Mouse (Mus musculus) embryonic facial prominence, embryonic 13.5 days (tissue): ENCODE measurements at regions not wholly inside any gene's neighbourhood (a gene's known extent, or its start where the extent isn't known, plus 50 kb on each side); places are given as distances from the start of the nearest gene placed in this dataset.

Experiments
- ATAC-seq: fragments of 200-750 bp; cut with Nextera tagmentation; 2 replicates; pipeline ENCODE4 v1.8.0; 2017; ENCODE audit warnings: low read depth; ENCODE audit not compliant: insufficient number of reproducible peaks, insufficient read depth, low FRiP score, low TSS enrichment
- H3K27ac ChIP-seq: fragments of 300-500 bp; sonication (generic); 2 replicates; pipeline ENCODE4 v1.5.1; 2015; ENCODE audit warnings: moderate library complexity, mild to moderate bottlenecking, inconsistent platforms
- H3K27me3 ChIP-seq: fragments of 300-500 bp; sonication (generic); 2 replicates; pipeline ENCODE4 v1.6.1; 2015; ENCODE audit warnings: mild to moderate bottlenecking, inconsistent platforms
- H3K36me3 ChIP-seq: fragments of 300-500 bp; sonication (generic); 2 replicates; pipeline ENCODE4 v1.6.1; 2015; ENCODE audit warnings: mild to moderate bottlenecking, inconsistent platforms
- H3K4me1 ChIP-seq: fragments of 300-500 bp; sonication (generic); 2 replicates; pipeline ENCODE4 v1.6.1; 2015; ENCODE audit warnings: inconsistent platforms
- H3K4me2 ChIP-seq: fragments of 300-500 bp; sonication (generic); 2 replicates; pipeline ENCODE4 v1.6.1; 2015; ENCODE audit warnings: moderate library complexity, mild to moderate bottlenecking, inconsistent platforms
- H3K4me3 ChIP-seq: fragments of 300-500 bp; sonication (generic); 2 replicates; pipeline ENCODE4 v1.5.1; 2015; ENCODE audit warnings: mild to moderate bottlenecking, inconsistent platforms
- H3K9ac ChIP-seq: fragments of 300-500 bp; sonication (generic); 2 replicates; pipeline ENCODE4 v1.6.1; 2015; ENCODE audit warnings: mild to moderate bottlenecking, inconsistent platforms
- H3K9me3 ChIP-seq: fragments of 300-500 bp; sonication (generic); 2 replicates; pipeline ENCODE4 v1.6.1; 2016; ENCODE audit warnings: inconsistent platforms
- WGBS: fragments of 180-500 bp; shearing (Covaris S2); methylation state at CpG from one replicate; pipeline ENCODE4 v1.1.7; 2015; ENCODE audit warnings: mixed read lengths; 5-methylcytosine and 5-hydroxymethylcytosine counted together

GRCm38 (mm10) chr16:79718230-79718629, 627.3 kb upstream of the Tmprss15 start:
- Histone ChIP-seq H3K4me3 (no peak overlapping the region), H3K27ac (no peak overlapping the region), H3K4me1 (no peaks in the 10 kb centered on the region), H3K9ac (no peak overlapping the region), H3K9me3 (no peaks in the 10 kb centered on the region), H3K36me3 (no peaks in the 10 kb centered on the region), H3K4me2 (no peak overlapping the region), H3K27me3 (no peaks in the 10 kb centered on the region)
- ATAC-seq, result no peak
- WGBS, result 73% methylated on average over 1 of the region's 1 CpGs

- 44% methylated on average over 2 of the region's 2 CpGs for WGBS
- Histone ChIP-seq H3K4me1 (no peaks in the 10 kb centered on the region), H3K36me3 (no peaks in the 10 kb centered on the region), H3K27ac (no peak overlapping the region), H3K9me3 (no peaks in the 10 kb centered on the region), H3K27me3 (no peaks in the 10 kb centered on the region), H3K4me2 (no peak overlapping the region), H3K4me3 (no peak overlapping the region), H3K9ac (no peak overlapping the region)
- no peak for ATAC-seq
Observed at GRCm38 (mm10) chr16:79692444-79692843, 601.5 kb upstream of the Tmprss15 start.

GRCm38 (mm10) chr16:79651162-79651741, 560.4 kb upstream of the Tmprss15 start:
- Histone ChIP-seq H3K4me2 (no peak overlapping the region), H3K4me1 (no peaks in the 10 kb centered on the region), H3K9me3 (no peaks in the 10 kb centered on the region), H3K9ac (no peak overlapping the region), H3K27ac (no peak overlapping the region), H3K27me3 (no peaks in the 10 kb centered on the region), H3K36me3 (no peaks in the 10 kb centered on the region), H3K4me3 (no peak overlapping the region)
- 84% methylated on average over 6 of the region's 6 CpGs for WGBS
- no peak for ATAC-seq

- Histone ChIP-seq H3K36me3 (no peaks in the 10 kb centered on the region), H3K27ac (no peak overlapping the region), H3K4me3 (no peak overlapping the region), H3K4me2 (no peak overlapping the region), H3K27me3 (no peaks in the 10 kb centered on the region), H3K9ac (no peak overlapping the region), H3K4me1 (no peaks in the 10 kb centered on the region), H3K9me3 (no peaks in the 10 kb centered on the region)
- WGBS, result 70% methylated on average over 3 of the region's 3 CpGs
- ATAC-seq, result no peak
Observed at GRCm38 (mm10) chr16:79640898-79641297, 550.0 kb upstream of the Tmprss15 start.

- Histone ChIP-seq H3K4me3 (no peak overlapping the region), H3K27ac (no peak overlapping the region), H3K9ac (no peak overlapping the region), H3K9me3 (no peaks in the 10 kb centered on the region), H3K4me2 (no peak overlapping the region), H3K36me3 (no peaks in the 10 kb centered on the region), H3K4me1 (no peaks in the 10 kb centered on the region), H3K27me3 (no peaks in the 10 kb centered on the region)
- 71% methylated on average over 1 of the region's 1 CpGs for WGBS
- no peak for ATAC-seq
Observed at GRCm38 (mm10) chr16:79627139-79627538, 536.2 kb upstream of the Tmprss15 start.

GRCm38 (mm10) chr16:79611002-79611401, 520.1 kb upstream of the Tmprss15 start:
- H3K4me3 ChIP-seq, result no peak overlapping the region
- no peak overlapping the region for H3K9ac ChIP-seq
- H3K27me3 ChIP-seq, result no peaks in the 10 kb centered on the region
- H3K4me1 ChIP-seq, result no peaks in the 10 kb centered on the region
- H3K27ac ChIP-seq, result no peak overlapping the region
- no peak for ATAC-seq
- H3K36me3 ChIP-seq, result no peaks in the 10 kb centered on the region
- no peaks in the 10 kb centered on the region for H3K9me3 ChIP-seq
- WGBS, result 79% methylated on average over 5 of the region's 5 CpGs
- no peak overlapping the region for H3K4me2 ChIP-seq

GRCm38 (mm10) chr16:79590891-79591290, 500.0 kb upstream of the Tmprss15 start:
- H3K4me2 ChIP-seq, result no peak overlapping the region
- no peaks in the 10 kb centered on the region for H3K36me3 ChIP-seq
- H3K4me1 ChIP-seq, result no peaks in the 10 kb centered on the region
- no peak overlapping the region for H3K27ac ChIP-seq
- H3K27me3 ChIP-seq, result no peaks in the 10 kb centered on the region
- H3K9me3 ChIP-seq, result no peaks in the 10 kb centered on the region
- H3K9ac ChIP-seq, result no peak overlapping the region
- no peak for ATAC-seq
- WGBS, result 51% methylated on average over 3 of the region's 3 CpGs
- H3K4me3 ChIP-seq, result no peak overlapping the region

- Histone ChIP-seq H3K9ac (no peak overlapping the region), H3K4me2 (no peak overlapping the region), H3K4me1 (no peaks in the 10 kb centered on the region), H3K4me3 (no peak overlapping the region), H3K27me3 (no peaks in the 10 kb centered on the region), H3K9me3 (no peaks in the 10 kb centered on the region), H3K27ac (no peak overlapping the region), H3K36me3 (no peaks in the 10 kb centered on the region)
- no peak for ATAC-seq
Observed at GRCm38 (mm10) chr16:79585745-79586144, 494.8 kb upstream of the Tmprss15 start.

GRCm38 (mm10) chr16:79570867-79571266, 480.0 kb upstream of the Tmprss15 start:
- no peak for ATAC-seq
- no peak overlapping the region for H3K9ac ChIP-seq
- H3K4me3 ChIP-seq, result no peak overlapping the region
- no peaks in the 10 kb centered on the region for H3K4me1 ChIP-seq
- H3K9me3 ChIP-seq, result no peaks in the 10 kb centered on the region
- no peaks in the 10 kb centered on the region for H3K36me3 ChIP-seq
- H3K27ac ChIP-seq, result no peak overlapping the region
- no peaks in the 10 kb centered on the region for H3K27me3 ChIP-seq
- 86% methylated on average over 2 of the region's 2 CpGs for WGBS
- no peak overlapping the region for H3K4me2 ChIP-seq

- Histone ChIP-seq H3K9me3 (no peaks in the 10 kb centered on the region), H3K4me3 (no peak overlapping the region), H3K36me3 (no peaks in the 10 kb centered on the region), H3K27me3 (no peaks in the 10 kb centered on the region), H3K4me2 (no peak overlapping the region), H3K4me1 (no peaks in the 10 kb centered on the region), H3K9ac (no peak overlapping the region), H3K27ac (no peak overlapping the region)
- no peak for ATAC-seq
- 62% methylated on average over 2 of the region's 2 CpGs for WGBS
Observed at GRCm38 (mm10) chr16:79534370-79534769, 443.5 kb upstream of the Tmprss15 start.

- Histone ChIP-seq H3K9ac (no peak overlapping the region), H3K27ac (no peak overlapping the region), H3K36me3 (no peaks in the 10 kb centered on the region), H3K27me3 (no peaks in the 10 kb centered on the region), H3K9me3 (no peaks in the 10 kb centered on the region), H3K4me1 (no peaks in the 10 kb centered on the region), H3K4me3 (no peak overlapping the region), H3K4me2 (no peak overlapping the region)
- 64% methylated on average over 3 of the region's 3 CpGs for WGBS
- ATAC-seq, result no peak
Observed at GRCm38 (mm10) chr16:79492493-79492892, 401.6 kb upstream of the Tmprss15 start.

- Histone ChIP-seq H3K4me3 (no peak overlapping the region), H3K4me2 (no peak overlapping the region), H3K27ac (no peak overlapping the region), H3K9ac (no peak overlapping the region), H3K4me1 (no peaks in the 10 kb centered on the region), H3K9me3 (no peaks in the 10 kb centered on the region), H3K27me3 (no peaks in the 10 kb centered on the region), H3K36me3 (no peaks in the 10 kb centered on the region)
- 78% methylated on average over 2 of the region's 2 CpGs for WGBS
- no peak for ATAC-seq
Observed at GRCm38 (mm10) chr16:79450871-79451270, 360.0 kb upstream of the Tmprss15 start.

GRCm38 (mm10) chr16:79449732-79450131, 358.8 kb upstream of the Tmprss15 start:
- 75% methylated on average over 1 of the region's 1 CpGs for WGBS
- no peak for ATAC-seq

More at GRCm38 (mm10) chr16:79449732-79450131, 358.8 kb upstream of the Tmprss15 start:
- H3K4me2 ChIP-seq, result no peak overlapping the region
- no peak overlapping the region for H3K4me3 ChIP-seq
- H3K9me3 ChIP-seq, result no peaks in the 10 kb centered on the region
- no peaks in the 10 kb centered on the region for H3K27me3 ChIP-seq
- no peak overlapping the region for H3K9ac ChIP-seq
- no peak overlapping the region for H3K27ac ChIP-seq
- H3K36me3 ChIP-seq, result no peaks in the 10 kb centered on the region
- no peaks in the 10 kb centered on the region for H3K4me1 ChIP-seq
